Mouse (Mus musculus): ENCODE measurements around the gene Faf2.

- no peak for TF ChIP-seq CTCF (IDR thresholded peaks at IDR 0.05; ENCODE audit: extremely low read depth, insufficient read length, insufficient replicate concordance, low read depth, low read length)
- no peak for TF ChIP-seq POLR2A (IDR thresholded peaks at IDR 0.05; ENCODE audit: low read depth, low read length)
Observed at GRCm38 (mm10) chr13:54604221-54604620, 17.4 kb upstream of the Faf2 start.
